Mouse (Mus musculus) cortical plate, adult 2 months (tissue): Measurements from ENCODE around the gene Klhdc1.

Experiments
- CTCF ChIP-seq: fragments of 200-500 bp; IDR thresholded peaks from 2 replicates; pipeline ENCODE4 v1.5.1; 2011; ENCODE audit warnings: mild to moderate bottlenecking, control low read depth, low read length; ENCODE audit not compliant: insufficient read depth; ENCODE audit errors: extremely low read depth
- POLR2A ChIP-seq: fragments of 200-500 bp; IDR thresholded peaks from 2 replicates; pipeline ENCODE4 v1.6.1; 2011; ENCODE audit warnings: mild to moderate bottlenecking, low read length, control low read depth; ENCODE audit not compliant: insufficient read depth; ENCODE audit errors: extremely low read depth

GRCm38 (mm10) chr12:69333547-69333946 is 92.6 kb downstream of the Klhdc1 start:
- TF ChIP-seq CTCF (peak; percentile 36; the same call in 1 of the 2 replicates), POLR2A (no peak)
